Mouse (Mus musculus) large intestine, adult 2 months (tissue): Measurements from ENCODE around the gene Dbndd1. TPM values are rescaled to one million over a fixed set of nuclear protein-coding genes. Genes with fewer than 3 reads are reported as not detected.
"Not testable (repeated sequence)": the region's sequence is repeated elsewhere in the genome, so short reads cannot be mapped to it uniquely, and the experiment has no call there.

Experiments used
- DNase-seq: peaks from one replicate; pipeline ENCODE4 v3.0.0-alpha.2; 2012; ENCODE audit warnings: low read depth, low spot score
- whole genome bisulfite sequencing: fragments of 180-500 bp; shearing (Covaris S2); methylation state at CpG from one replicate; pipeline ENCODE4 v1.1.7; 2018; 5-methylcytosine and 5-hydroxymethylcytosine counted together
- polyA plus RNA-seq: library from polyadenylated mRNA; depleted of rRNA; stranded (reverse); fragments of >200 nt; gene quantifications from 2 replicates; pipeline ENCODE4 v1.2.3, GENCODE M21; 2012; rRNA removed

Gene Dbndd1
- polyA plus RNA-seq = 0.16 and 0.21 TPM in 2 replicates

- no peak for DNase-seq
- 2% methylated on average over 60 of the region's 63 CpGs for WGBS
These were observed at the start of gene Dbndd1 for GRCm38 (mm10) chr8:123514781-123515539. Dbndd1 (minus strand) TSS chr8:123515463.

DNA sequence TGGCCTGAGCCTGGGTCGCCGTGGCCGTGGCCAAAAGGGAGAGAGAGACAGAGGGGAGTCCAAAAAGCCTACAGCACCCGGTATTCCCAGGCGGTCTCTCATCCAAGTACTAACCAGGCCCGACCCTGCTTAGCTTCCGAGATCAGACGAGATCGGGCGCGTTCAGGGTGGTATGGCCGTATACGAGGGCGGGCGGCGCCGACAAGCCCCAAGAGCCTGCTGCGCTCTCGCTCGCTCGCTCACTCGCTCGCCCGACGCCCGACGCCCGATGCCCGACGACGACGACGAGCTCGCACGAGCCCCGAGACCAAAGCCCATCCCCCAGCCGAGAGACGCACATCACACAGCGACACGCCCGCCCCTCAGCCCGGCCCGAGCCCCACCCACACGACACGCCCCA, 49.0 kb upstream of the Dbndd1 start:
- WGBS = no CpG with 5 or more reads among the region's 45 CpGs

DNA sequence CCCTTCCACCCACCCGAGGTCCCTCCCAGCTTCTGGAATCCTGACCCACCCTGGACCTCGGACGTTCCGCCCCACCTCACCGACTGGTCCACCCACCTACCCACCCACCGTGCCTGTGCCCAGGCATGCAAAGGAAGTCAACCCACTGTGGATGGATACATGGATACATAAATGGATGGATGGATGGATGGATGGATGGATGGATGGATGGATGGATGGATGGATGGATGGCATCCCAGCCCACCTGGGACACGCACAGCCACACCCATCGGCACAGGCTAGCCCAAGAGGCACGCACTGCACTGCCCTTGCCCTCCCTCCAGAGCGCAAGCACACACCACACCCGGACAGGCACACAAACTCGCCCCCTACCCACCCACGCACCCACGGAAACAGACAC, 22.4 kb upstream of the Dbndd1 start:
- DNase-seq = not testable (repeated sequence)
- 79% methylated on average over 7 of the region's 14 CpGs for WGBS

More for the DNA sequence above, 49.0 kb upstream of the Dbndd1 start:
- DNase-seq = not testable (repeated sequence)

DNA sequence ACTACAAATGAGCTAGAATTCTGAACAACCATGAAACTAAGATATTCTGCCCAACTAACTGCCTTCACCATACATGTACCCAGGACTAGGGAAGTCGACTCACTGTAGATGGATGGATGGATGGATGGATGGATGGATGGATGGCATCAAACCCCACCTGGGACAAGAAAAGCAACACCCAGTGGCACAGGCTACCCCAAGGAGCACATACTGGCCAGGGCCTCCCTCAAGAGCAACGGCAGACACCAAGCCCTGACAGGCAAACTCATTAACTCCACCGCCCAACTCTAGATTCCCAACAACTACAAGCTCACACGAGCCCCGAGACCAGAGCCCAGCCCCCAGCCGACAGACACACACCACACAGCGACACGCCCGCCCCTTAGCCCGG, 21.7 kb upstream of the Dbndd1 start:
- no peak for DNase-seq
- 68% methylated on average over 4 of the region's 10 CpGs for WGBS

DNA sequence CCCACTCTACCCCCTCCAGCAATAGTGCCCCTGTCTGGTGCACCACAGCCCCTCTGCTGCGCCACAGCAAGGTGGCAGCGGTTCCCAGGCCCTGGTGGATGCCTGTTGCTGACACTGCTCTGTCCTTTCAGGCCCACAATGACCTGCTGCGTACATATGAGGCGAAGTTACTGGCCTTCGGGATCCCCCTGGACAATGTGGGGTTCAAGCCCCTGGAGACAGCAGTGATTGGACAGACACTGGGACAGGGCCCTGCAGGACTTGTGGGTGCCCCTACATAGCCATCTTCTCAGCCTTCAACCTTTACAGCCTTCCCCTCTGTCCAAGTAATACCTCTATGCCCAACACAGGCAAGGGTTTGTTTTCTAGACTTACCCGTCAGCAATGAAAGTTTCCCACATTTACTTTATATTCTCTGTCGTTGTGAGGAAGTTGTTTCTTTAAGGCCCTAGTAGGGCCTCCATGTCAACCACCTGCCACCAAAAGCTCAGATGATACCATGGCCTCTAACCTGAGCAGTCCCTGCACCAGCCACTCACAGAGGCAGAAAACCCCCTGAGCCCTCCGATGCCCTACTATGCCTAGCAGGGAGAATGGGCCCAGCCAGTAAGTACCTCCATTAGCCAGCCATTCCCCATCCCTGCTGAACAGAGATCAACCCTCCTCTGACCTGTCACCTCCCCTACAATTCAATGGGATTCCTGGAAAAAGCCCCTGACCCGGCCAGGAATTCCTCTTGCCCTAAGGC, 21.2 kb upstream of the Dbndd1 start:
- 93% methylated on average over 9 of the region's 9 CpGs for WGBS
- DNase-seq = no peak

DNA sequence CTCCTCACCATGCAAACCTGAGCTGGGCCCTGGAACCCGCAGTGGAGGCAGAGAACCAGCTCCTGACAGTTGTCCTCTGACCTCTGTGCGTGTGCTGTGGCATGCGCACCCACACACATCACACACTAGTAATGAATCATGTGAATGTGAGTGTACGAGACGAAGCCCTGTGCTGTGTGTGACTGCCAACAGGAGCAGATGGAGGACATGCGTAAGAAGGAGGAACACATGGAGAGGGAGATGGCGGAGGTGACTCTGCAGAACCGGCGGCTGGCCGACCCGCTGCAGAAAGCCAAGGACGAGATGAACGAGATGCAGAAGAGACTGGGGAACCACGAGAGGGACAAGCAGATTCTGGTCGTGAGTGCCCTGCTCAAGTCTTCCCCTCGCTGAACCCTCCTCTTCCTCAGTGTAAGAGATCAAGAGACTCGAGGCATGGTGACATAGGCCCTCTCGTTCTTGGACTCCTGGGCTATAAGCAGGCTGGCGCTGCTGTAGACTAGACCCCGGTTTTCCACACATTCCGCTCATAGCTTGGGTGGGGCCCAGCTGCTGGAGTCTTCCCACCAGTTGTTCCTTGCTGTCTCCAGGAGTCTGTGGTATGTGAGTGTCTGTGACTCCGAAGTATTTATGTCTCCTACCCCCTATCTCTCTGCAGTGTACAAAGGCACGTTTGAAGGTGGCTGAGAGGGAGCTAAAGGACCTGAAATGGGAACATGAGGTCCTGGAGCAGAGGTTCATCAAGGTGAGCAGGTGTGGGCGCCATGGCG, 12.6 kb upstream of the Dbndd1 start:
- DNase-seq = no peak
- 88% methylated on average over 25 of the region's 25 CpGs for WGBS

DNA sequence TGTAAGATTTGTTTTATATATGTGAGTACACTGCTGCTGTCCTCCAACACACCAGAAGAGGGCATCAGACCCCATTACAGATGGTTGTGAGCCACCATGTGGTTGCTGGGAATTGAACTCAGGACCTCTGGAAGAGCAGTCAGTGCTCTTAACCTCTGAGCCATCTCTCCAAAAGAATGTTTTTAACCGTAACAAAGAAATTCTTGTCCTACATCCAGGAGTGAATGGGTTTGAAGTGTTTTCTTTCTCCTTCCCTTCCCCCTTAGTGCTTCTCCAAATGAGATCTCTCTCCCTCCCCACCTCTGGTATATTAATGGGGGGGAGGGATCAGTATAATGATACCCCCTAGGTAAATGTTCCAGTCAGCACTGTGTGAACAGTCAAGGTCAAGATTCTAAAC, 4.8 kb upstream of the Dbndd1 start:
- not testable (repeated sequence) for DNase-seq
- WGBS = 85% methylated on average over 1 of the region's 1 CpGs

DNA sequence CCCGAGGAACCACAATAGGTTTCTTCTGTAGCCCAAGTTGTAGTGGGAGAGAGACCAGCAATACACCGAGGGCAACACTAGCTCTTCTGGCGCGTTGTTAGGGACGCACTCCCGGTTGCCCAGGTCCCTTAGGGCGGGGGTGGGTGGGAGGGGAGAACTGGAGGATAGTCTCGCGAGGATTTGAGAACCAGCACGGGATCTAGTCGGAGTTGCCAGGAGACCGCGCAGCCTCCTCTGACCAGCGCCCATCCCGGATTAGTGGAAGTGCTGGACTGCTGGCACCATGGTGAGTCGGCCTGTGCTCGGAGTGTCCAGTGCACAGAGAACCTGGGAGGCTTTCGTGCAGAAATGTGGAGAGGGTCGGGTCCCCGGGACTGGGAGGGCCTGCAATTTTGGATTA, 3.4 kb upstream of the Dbndd1 start, which contains the start of gene Gas8:
TSS of gene Gas8 (plus strand) at position 168 of the 400 bp plus-strand sequence.
- peak; percentile 65 for DNase-seq
- WGBS = under 1% methylated on average over 20 of the region's 20 CpGs

DNA sequence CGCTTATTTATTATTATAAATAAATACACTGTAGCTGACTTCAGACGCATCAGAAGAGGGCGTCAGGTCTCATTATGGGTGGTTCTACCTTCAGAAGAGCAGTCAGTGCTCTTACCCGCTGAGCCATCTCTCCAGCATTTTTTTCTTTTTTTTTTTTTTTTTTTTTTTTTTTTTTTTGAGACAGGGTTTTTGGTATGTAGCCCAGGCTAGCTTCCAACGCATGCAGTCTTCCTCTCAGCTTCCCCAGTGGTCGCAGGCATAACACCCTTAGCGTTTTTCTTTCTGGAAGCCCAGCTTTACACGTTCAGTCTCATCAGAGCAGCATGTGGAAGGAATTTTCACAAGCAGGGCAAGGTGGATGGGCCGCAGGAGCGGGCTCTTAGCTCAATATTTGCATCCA, 2.9 kb upstream of the Dbndd1 start:
- WGBS = 21% methylated on average over 10 of the region's 10 CpGs
- DNase-seq = no peak

- WGBS = 48% methylated on average over 2 of the region's 2 CpGs
- no peak for DNase-seq
These were observed 1.3 kb upstream of the Dbndd1 start for GRCm38 (mm10) chr8:123516596-123516995.

DNA sequence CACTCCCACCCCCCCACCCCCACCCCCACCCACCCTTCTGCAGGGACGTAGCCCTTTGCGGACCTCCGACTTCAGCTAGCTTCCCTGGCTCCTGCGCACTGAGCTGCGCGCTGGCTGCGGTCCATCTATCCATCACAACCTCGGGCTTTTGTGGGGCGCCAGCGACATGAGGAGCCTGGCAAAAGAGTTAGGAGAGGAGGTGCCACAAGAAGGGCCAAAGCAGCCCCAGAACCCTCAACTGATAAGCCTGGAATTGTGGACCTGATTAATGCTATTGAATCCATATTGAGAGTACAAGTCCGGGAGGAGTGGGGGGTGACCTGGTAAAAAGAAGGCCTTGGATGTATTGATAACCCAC, 256 bp upstream of the Dbndd1 start:
- DNase-seq = no peak
- 5% methylated on average over 11 of the region's 11 CpGs for WGBS

DNA sequence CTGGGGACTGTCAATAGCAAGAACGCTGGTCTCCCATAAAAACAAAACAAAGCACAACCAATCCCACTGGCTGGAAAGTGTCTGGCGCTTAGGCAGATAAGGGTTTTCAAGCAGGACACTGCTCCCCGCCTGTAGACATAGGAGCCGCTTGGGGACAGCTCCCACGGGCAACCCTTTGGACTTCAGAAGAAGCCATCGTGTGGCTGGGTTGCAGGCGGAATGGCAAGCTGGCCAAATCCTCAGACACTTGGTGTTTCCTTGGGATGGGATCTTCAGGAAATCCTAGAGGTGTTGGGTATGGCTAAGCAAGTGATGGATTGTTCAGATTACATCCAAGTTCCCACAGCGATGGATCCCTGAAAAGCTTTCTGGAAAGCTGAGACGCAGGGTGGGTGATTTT, 1.1 kb downstream of the Dbndd1 start:
- 6% methylated on average over 9 of the region's 9 CpGs for WGBS
- no peak for DNase-seq

GRCm38 (mm10) chr8:123510819-123511218, 4.4 kb downstream of the Dbndd1 start:
- DNase-seq = no peak
- WGBS = 74% methylated on average over 5 of the region's 5 CpGs

DNA sequence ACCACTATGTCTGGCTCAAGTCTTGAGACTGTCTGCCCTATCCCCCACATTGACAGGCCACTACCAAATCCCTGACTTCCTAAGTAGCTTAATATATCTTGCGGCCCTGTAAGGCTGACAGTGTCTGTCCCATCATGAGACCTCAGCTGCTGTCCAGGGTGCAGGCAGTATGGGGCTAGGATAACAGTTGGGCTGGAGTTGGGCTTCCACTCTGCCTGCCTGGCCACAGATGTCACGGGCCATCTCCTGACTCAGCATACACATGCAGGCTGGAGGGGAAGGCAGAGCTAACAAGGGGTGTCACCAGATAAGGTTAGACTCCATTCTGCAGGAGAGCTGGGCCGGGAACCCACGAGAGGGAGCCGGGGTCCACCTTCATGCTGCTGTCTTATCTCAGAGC, 8.1 kb downstream of the Dbndd1 start:
- DNase-seq = no peak
- WGBS = 95% methylated on average over 5 of the region's 5 CpGs

DNA sequence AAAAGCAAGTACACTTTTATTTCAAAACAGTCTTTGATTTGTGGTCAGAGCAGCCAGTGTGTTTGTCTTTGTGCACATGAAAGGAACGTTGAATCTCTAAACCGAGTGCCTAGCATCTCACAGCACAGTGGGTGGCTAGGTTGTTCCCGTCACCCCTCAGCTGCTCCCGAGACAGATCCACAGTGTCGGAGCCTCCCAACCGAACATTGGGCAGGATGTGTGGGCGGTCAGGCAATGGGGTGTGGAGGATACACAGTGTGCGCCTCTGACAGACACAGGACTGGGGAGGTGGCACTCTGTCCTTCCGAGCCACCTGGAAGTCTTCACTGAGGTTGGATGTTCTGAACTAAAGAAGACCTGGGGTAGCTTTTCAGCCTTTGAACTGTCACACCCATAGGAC, 9.6 kb downstream of the Dbndd1 start:
- 89% methylated on average over 9 of the region's 9 CpGs for WGBS
- no peak for DNase-seq

DNA sequence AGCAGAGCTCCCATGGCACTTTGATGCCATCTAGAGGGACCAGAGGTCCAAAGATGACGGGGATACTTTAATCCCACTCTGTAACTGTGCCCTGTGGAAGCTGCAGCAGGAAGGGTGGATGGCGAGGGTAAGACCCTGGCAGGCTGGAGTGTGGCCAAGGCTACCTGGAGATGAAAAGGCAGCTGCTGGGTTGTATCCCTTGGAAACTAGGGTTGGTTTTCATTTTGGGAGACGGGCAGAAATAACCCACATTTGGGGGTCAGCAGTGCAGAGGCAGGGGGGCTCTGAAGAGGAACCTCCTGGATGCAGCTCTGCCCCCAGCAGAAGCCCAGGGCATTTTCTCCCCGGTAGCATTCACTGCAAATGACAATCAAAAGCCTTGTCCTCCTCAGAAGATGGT, 10.0 kb downstream of the Dbndd1 start:
- no peak for DNase-seq
- 87% methylated on average over 4 of the region's 4 CpGs for WGBS

DNA sequence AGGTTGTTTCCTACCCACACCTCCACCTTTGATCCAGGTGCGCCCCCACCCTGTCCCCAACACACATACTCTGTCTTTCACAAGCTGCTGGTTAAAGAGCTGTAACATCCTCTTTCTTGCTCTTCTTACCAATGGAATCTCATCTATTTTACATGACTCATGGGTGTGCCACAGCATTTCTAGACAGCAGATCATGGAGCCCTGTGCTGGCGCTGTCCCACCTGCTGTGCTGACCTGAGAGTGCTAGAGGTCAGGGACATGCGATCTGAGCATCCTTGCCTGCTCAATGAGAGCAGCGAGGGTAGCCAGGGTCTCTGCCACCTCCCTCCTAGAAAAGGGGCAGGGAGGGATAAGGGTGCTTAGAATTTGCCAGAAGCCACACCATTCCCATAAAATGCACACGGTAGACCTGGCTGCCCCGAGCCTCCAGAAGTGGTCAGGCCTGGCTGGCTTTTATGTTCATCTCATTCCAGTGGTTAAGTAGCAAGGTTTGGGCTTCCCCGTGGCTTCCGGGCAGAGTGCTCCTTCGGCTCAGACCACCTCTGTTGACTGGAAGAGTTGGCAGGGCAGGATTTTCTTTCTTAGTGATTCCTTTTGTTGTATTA, 10.6 kb downstream of the Dbndd1 start:
- 88% methylated on average over 9 of the region's 9 CpGs for WGBS
- DNase-seq = no peak

DNA sequence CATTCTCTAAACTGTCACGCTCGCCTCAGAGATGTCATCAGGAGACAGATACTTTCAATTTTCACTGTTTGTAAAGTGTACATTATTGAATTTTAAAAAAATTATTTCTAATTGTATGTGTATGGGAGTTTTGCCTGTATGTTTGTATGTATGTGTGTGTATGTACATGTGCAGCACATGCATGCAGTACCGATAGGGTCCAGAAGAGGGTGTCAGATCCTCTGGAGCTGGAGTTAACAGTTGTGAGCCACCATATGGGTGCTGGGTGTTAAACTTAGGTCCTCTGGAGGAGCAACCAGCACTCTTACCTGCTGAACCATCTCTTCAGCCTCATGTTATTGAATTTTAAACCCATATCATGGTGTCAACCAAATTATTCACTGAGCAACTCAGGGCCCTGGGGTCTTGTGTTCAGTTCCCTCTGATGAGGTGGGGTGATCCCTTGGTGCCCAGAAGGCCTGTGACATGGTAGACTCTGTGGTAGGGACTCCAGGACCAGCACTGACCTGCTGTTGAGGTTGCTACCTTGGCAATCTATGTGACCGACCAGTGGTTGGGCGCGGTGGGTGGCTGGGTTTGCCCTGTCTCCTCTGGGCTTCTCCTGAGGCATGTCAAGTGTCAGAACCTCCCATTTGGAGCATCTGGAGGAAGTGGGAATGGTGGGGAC, 11.3 kb downstream of the Dbndd1 start:
- 97% methylated on average over 6 of the region's 6 CpGs for WGBS
- no peak for DNase-seq

DNA sequence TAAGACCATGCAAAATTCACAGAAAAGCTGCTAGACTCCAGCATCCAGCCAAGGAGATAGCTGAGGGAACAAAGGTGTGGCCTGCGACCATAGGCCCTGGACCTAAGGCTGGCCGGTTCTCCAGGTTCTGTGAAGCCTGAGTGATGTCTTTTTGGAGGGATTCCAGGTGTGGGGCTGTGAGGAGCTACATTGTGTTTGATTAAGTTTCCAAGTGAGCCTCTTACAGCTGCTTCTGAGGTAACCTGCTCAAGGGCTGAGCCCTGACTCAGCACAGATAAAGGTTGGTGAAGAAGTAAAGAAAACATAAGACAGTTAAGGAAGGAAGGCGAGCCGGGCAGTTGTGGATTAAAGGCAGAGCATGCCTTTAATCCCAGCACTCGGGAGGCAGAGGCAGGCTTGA, 13.1 kb downstream of the Dbndd1 start:
- WGBS = 87% methylated on average over 5 of the region's 5 CpGs
- DNase-seq = no peak
